Mouse (Mus musculus): Measurements from ENCODE around the gene Hdac10. TPM values are rescaled to one million over a fixed set of nuclear protein-coding genes. Genes with fewer than 3 reads are reported as not detected.

Hdac10 gene
- polyA plus RNA-seq, 1 experiment from 2014 or later, result 18.7 TPM

GRCm38 (mm10) chr15:89147024-89147423 is 18.5 kb upstream of the Hdac10 start:
- no peaks in the 10 kb centered on the region for H3K36me3 ChIP-seq
- 2% methylated on average over 16 of the region's 16 CpGs for WGBS
- H3K9me3 ChIP-seq, result no peaks in the 10 kb centered on the region
- H3K27me3 ChIP-seq, result peaks cover 51% of the 10 kb centered on the region
- H3K9ac ChIP-seq, result 0 out of 2 replicates have a peak overlapping the region, but pooled peaks have one; percentile 50
- peak overlapping the region; percentile 70 for H3K4me2 ChIP-seq (replicated peaks)
- H3K4me3 ChIP-seq, result peak overlapping the region; percentile 40
- H3K27ac ChIP-seq, result no peak overlapping the region
- H3K4me1 ChIP-seq, result peaks cover 34% of the 10 kb centered on the region
- no peak for ATAC-seq (ENCODE audit: low FRiP score, low read depth)

- Histone ChIP-seq H3K27me3 (peaks cover 56% of the 10 kb centered on the region), H3K4me2 (replicated peaks) (peak overlapping the region; percentile 70), H3K9ac (0 out of 2 replicates have a peak overlapping the region, but pooled peaks have one; percentile 50), H3K4me3 (peak overlapping the region; percentile 40), H3K9me3 (no peaks in the 10 kb centered on the region), H3K27ac (no peak overlapping the region), H3K4me1 (peaks cover 34% of the 10 kb centered on the region), H3K36me3 (no peaks in the 10 kb centered on the region)
- no peak; the same call in 1 of the 2 replicates for ATAC-seq (ENCODE audit: low FRiP score, low read depth)
- WGBS, result 1% methylated on average over 27 of the region's 27 CpGs
Measured at GRCm38 (mm10) chr15:89146537-89146936, 18.0 kb upstream of the Hdac10 start.

- Histone ChIP-seq H3K4me1 (peaks cover 39% of the 10 kb centered on the region), H3K4me2 (replicated peaks) (peak overlapping the region; percentile 70), H3K4me3 (peak overlapping the region; percentile 40; the same call in 1 of the 2 replicates), H3K27me3 (peaks cover 63% of the 10 kb centered on the region), H3K9ac (no peak overlapping the region), H3K27ac (no peak overlapping the region), H3K9me3 (no peaks in the 10 kb centered on the region), H3K36me3 (no peaks in the 10 kb centered on the region)
- no peak for ATAC-seq (ENCODE audit: low FRiP score, low read depth)
- WGBS, result 72% methylated on average over 24 of the region's 24 CpGs
Measured at GRCm38 (mm10) chr15:89145813-89146350, 17.4 kb upstream of the Hdac10 start.

GRCm38 (mm10) chr15:89144965-89145364 is 16.5 kb upstream of the Hdac10 start:
- H3K27me3 ChIP-seq, result peaks cover 72% of the 10 kb centered on the region
- H3K4me1 ChIP-seq, result peaks cover 44% of the 10 kb centered on the region
- no peak overlapping the region for H3K4me3 ChIP-seq
- H3K4me2 ChIP-seq (replicated peaks), result no peak overlapping the region
- no peak overlapping the region for H3K27ac ChIP-seq
- 85% methylated on average over 11 of the region's 11 CpGs for WGBS
- H3K9me3 ChIP-seq, result no peaks in the 10 kb centered on the region
- H3K9ac ChIP-seq, result no peak overlapping the region
- H3K36me3 ChIP-seq, result no peaks in the 10 kb centered on the region
- no peak for ATAC-seq (ENCODE audit: low FRiP score, low read depth)

- no peaks in the 10 kb centered on the region for H3K36me3 ChIP-seq
- H3K4me3 ChIP-seq, result no peak overlapping the region
- H3K4me2 ChIP-seq (replicated peaks), result no peak overlapping the region
- no peak for ATAC-seq (ENCODE audit: low FRiP score, low read depth)
- no peak overlapping the region for H3K27ac ChIP-seq
- H3K9ac ChIP-seq, result no peak overlapping the region
- 75% methylated on average over 2 of the region's 2 CpGs for WGBS
- H3K27me3 ChIP-seq, result peaks cover 74% of the 10 kb centered on the region
- H3K4me1 ChIP-seq, result peaks cover 38% of the 10 kb centered on the region
- no peaks in the 10 kb centered on the region for H3K9me3 ChIP-seq
Measured at GRCm38 (mm10) chr15:89143134-89143533, 14.6 kb upstream of the Hdac10 start.

- Histone ChIP-seq H3K4me1 (peaks cover 30% of the 10 kb centered on the region), H3K27me3 (peaks cover 63% of the 10 kb centered on the region), H3K9me3 (no peaks in the 10 kb centered on the region), H3K4me2 (replicated peaks) (no peak overlapping the region), H3K27ac (no peak overlapping the region), H3K9ac (no peak overlapping the region), H3K4me3 (no peak overlapping the region), H3K36me3 (no peaks in the 10 kb centered on the region)
- no peak for ATAC-seq (ENCODE audit: low FRiP score, low read depth)
- 58% methylated on average over 4 of the region's 4 CpGs for WGBS
Measured at GRCm38 (mm10) chr15:89141905-89142304, 13.4 kb upstream of the Hdac10 start.

- H3K9ac ChIP-seq, result no peak overlapping the region
- WGBS, result 14% methylated on average over 5 of the region's 5 CpGs
- ATAC-seq (ENCODE audit: low FRiP score, low read depth), result no peak; the same call in 1 of the 2 replicates
- H3K4me2 ChIP-seq (replicated peaks), result no peak overlapping the region
- no peak overlapping the region for H3K27ac ChIP-seq
- peaks cover 59% of the 10 kb centered on the region for H3K27me3 ChIP-seq
- H3K4me3 ChIP-seq, result no peak overlapping the region
- H3K36me3 ChIP-seq, result no peaks in the 10 kb centered on the region
- H3K4me1 ChIP-seq, result peaks cover 25% of the 10 kb centered on the region
- no peaks in the 10 kb centered on the region for H3K9me3 ChIP-seq
Measured at GRCm38 (mm10) chr15:89141443-89141842, 12.9 kb upstream of the Hdac10 start.

- no peak within 1 kb of the TSS for H3K27ac ChIP-seq
Measured at GRCm38 (mm10) chr15:89140659-89141252, 12.3 kb upstream of the Hdac10 start, which contains the start of gene Mapk12. Mapk12 (minus strand) TSS chr15:89140703.

GRCm38 (mm10) chr15:89140048-89140658 is 11.7 kb upstream of the Hdac10 start:
- H3K9ac ChIP-seq, result peak overlapping the region; percentile 69
- peaks cover 20% of the 10 kb centered on the region for H3K4me1 ChIP-seq
- H3K27me3 ChIP-seq, result peaks cover 48% of the 10 kb centered on the region
- WGBS, result under 1% methylated on average over 53 of the region's 53 CpGs
- H3K9me3 ChIP-seq, result no peaks in the 10 kb centered on the region
- no peaks in the 10 kb centered on the region for H3K36me3 ChIP-seq
- H3K4me2 ChIP-seq (replicated peaks), result peak overlapping the region; percentile 96
- H3K27ac ChIP-seq, result no peak overlapping the region
- ATAC-seq (ENCODE audit: low FRiP score, low read depth), result peak; percentile 21; the same call in 1 of the 2 replicates
- H3K4me3 ChIP-seq, result peak overlapping the region; percentile 54

More at GRCm38 (mm10) chr15:89140659-89141252, 12.3 kb upstream of the Hdac10 start, which contains the start of gene Mapk12:
- ATAC-seq (ENCODE audit: low FRiP score, low read depth), result peak; percentile 48
- peaks cover 53% of the 10 kb centered on the region for H3K27me3 ChIP-seq
- WGBS, result 0% methylated on average over 21 of the region's 21 CpGs
- peak within 1 kb of the TSS; percentile 69 for H3K9ac ChIP-seq
- no peaks in the 10 kb centered on the region for H3K9me3 ChIP-seq
- H3K4me2 ChIP-seq (replicated peaks), result peak within 1 kb of the TSS; percentile 96
- peak within 1 kb of the TSS; percentile 54 for H3K4me3 ChIP-seq
- H3K4me1 ChIP-seq, result peaks cover 20% of the 10 kb centered on the region
- no peaks in the 10 kb centered on the region for H3K36me3 ChIP-seq

GRCm38 (mm10) chr15:89138531-89138930 is 10.0 kb upstream of the Hdac10 start:
- Histone ChIP-seq H3K9ac (no peak overlapping the region), H3K27ac (no peak overlapping the region), H3K27me3 (peaks cover 47% of the 10 kb centered on the region), H3K4me1 (peaks cover 20% of the 10 kb centered on the region), H3K4me2 (replicated peaks) (no peak overlapping the region), H3K4me3 (no peak overlapping the region), H3K36me3 (no peaks in the 10 kb centered on the region), H3K9me3 (no peaks in the 10 kb centered on the region)
- 94% methylated on average over 6 of the region's 6 CpGs for WGBS
- ATAC-seq (ENCODE audit: low FRiP score, low read depth), result no peak

GRCm38 (mm10) chr15:89138046-89138405 is 9.5 kb upstream of the Hdac10 start:
- WGBS, result 91% methylated on average over 7 of the region's 7 CpGs
- Histone ChIP-seq H3K4me3 (no peak overlapping the region), H3K9me3 (no peaks in the 10 kb centered on the region), H3K9ac (no peak overlapping the region), H3K36me3 (no peaks in the 10 kb centered on the region), H3K4me1 (peaks cover 20% of the 10 kb centered on the region), H3K27me3 (peaks cover 44% of the 10 kb centered on the region), H3K4me2 (replicated peaks) (no peak overlapping the region), H3K27ac (no peak overlapping the region)
- ATAC-seq (ENCODE audit: low FRiP score, low read depth), result no peak

GRCm38 (mm10) chr15:89137378-89138045 is 9.0 kb upstream of the Hdac10 start:
- no peak overlapping the region for H3K4me2 ChIP-seq (replicated peaks)
- H3K36me3 ChIP-seq, result no peaks in the 10 kb centered on the region
- H3K9me3 ChIP-seq, result no peaks in the 10 kb centered on the region
- H3K4me3 ChIP-seq, result no peak overlapping the region
- no peak for ATAC-seq (ENCODE audit: low FRiP score, low read depth)
- H3K9ac ChIP-seq, result no peak overlapping the region
- 71% methylated on average over 11 of the region's 11 CpGs for WGBS
- H3K27me3 ChIP-seq, result peaks cover 39% of the 10 kb centered on the region
- no peak overlapping the region for H3K27ac ChIP-seq
- H3K4me1 ChIP-seq, result peaks cover 20% of the 10 kb centered on the region

Data from limb, embryonic 13.5 days (tissue).